Mouse (Mus musculus) heart, embryonic 13.5 days (tissue): ENCODE results near the gene Phf12. TPM values are rescaled to one million over a fixed set of nuclear protein-coding genes. Genes with fewer than 3 reads are reported as not detected.

Experiments used
- ATAC-seq: fragments of 200-750 bp; cut with Nextera tagmentation; 2 replicates; pipeline ENCODE4 v1.8.0; 2017; ENCODE audit warnings: moderate TSS enrichment; ENCODE audit not compliant: insufficient number of reproducible peaks, low FRiP score, low TSS enrichment; ENCODE audit errors: extremely low read depth
- H3K27ac ChIP-seq: fragments of 300-500 bp; sonication (generic); replicated peaks from 2 replicates; pipeline ENCODE4 v1.5.1; 2015; ENCODE audit warnings: moderate library complexity, mild to moderate bottlenecking, inconsistent platforms
- H3K27me3 ChIP-seq: fragments of 300-500 bp; sonication (generic); replicated peaks from 2 replicates; pipeline ENCODE4 v1.6.1; 2015; ENCODE audit warnings: mild to moderate bottlenecking, inconsistent platforms
- H3K36me3 ChIP-seq: fragments of 300-500 bp; sonication (generic); 2 replicates; pipeline ENCODE4 v1.6.1; 2015; ENCODE audit warnings: mild to moderate bottlenecking, inconsistent platforms
- H3K4me1 ChIP-seq: fragments of 300-500 bp; sonication (generic); 2 replicates; pipeline ENCODE4 v1.6.1; 2015; ENCODE audit warnings: inconsistent platforms
- H3K4me2 ChIP-seq: fragments of 300-500 bp; sonication (generic); 2 replicates; pipeline ENCODE4 v1.6.1; 2015; ENCODE audit warnings: inconsistent platforms, mild to moderate bottlenecking, moderate library complexity
- H3K4me3 ChIP-seq: fragments of 300-500 bp; sonication (generic); 2 replicates; pipeline ENCODE4 v1.5.1; 2015; ENCODE audit warnings: moderate library complexity, mild to moderate bottlenecking, inconsistent platforms
- H3K9ac ChIP-seq: fragments of 300-500 bp; sonication (generic); 2 replicates; pipeline ENCODE4 v1.6.1; 2015; ENCODE audit warnings: inconsistent platforms, mild to moderate bottlenecking, moderate library complexity
- H3K9me3 ChIP-seq: fragments of 300-500 bp; sonication (generic); 2 replicates; pipeline ENCODE4 v1.6.1; 2016; ENCODE audit warnings: inconsistent platforms
- WGBS: fragments of 180-500 bp; shearing (Covaris S2); methylation state at CpG from one replicate; pipeline ENCODE4 v1.1.7; 2015; ENCODE audit warnings: mixed read lengths; 5-methylcytosine and 5-hydroxymethylcytosine counted together
- polyA plus RNA-seq: library from polyadenylated mRNA; unstranded; fragments of >200 nt; fragmentation: Nextera tagmentation; extraction: Ambion mirVana; gene quantifications from 2 replicates; pipeline ENCODE4 v1.2.1, GENCODE M21; 2015

The Phf12 gene
- polyA plus RNA-seq, 1 experiment from 2014 or later = 9.9 TPM

GRCm38 (mm10) chr11:77985541-77986065 is 3.0 kb downstream of the Phf12 start:
- H3K27me3 ChIP-seq = no peaks in the 10 kb centered on the region
- peaks cover 20% of the 10 kb centered on the region for H3K4me1 ChIP-seq
- H3K9me3 ChIP-seq = no peaks in the 10 kb centered on the region
- H3K4me2 ChIP-seq = peak overlapping the region; percentile 87
- peaks cover 46% of the 10 kb centered on the region for H3K36me3 ChIP-seq
- H3K4me3 ChIP-seq = peak overlapping the region; percentile 86
- H3K27ac ChIP-seq = peak overlapping the region; percentile 95
- peak overlapping the region; percentile 99 for H3K9ac ChIP-seq
- 76% methylated on average over 3 of the region's 3 CpGs for WGBS
- no peak for ATAC-seq

GRCm38 (mm10) chr11:77989071-77989690 is 6.6 kb downstream of the Phf12 start:
- no peak overlapping the region for H3K4me2 ChIP-seq
- peaks cover 74% of the 10 kb centered on the region for H3K36me3 ChIP-seq
- ATAC-seq = no peak
- no peaks in the 10 kb centered on the region for H3K27me3 ChIP-seq
- no peak overlapping the region for H3K27ac ChIP-seq
- no peak overlapping the region for H3K9ac ChIP-seq
- peaks cover 16% of the 10 kb centered on the region for H3K4me1 ChIP-seq
- H3K9me3 ChIP-seq = no peaks in the 10 kb centered on the region
- no peak overlapping the region for H3K4me3 ChIP-seq
- WGBS = 86% methylated on average over 13 of the region's 13 CpGs

- ATAC-seq = no peak
- Histone ChIP-seq H3K27ac (no peak overlapping the region), H3K4me1 (peaks cover 4% of the 10 kb centered on the region; the same call in 1 of the 2 replicates), H3K9me3 (no peaks in the 10 kb centered on the region), H3K9ac (no peak overlapping the region), H3K27me3 (no peaks in the 10 kb centered on the region), H3K4me2 (no peak overlapping the region), H3K36me3 (peaks cover 56% of the 10 kb centered on the region), H3K4me3 (no peak overlapping the region)
- WGBS = 60% methylated on average over 1 of the region's 1 CpGs
Measured at GRCm38 (mm10) chr11:77995556-77995955, 13.0 kb downstream of the Phf12 start.

- peaks cover 62% of the 10 kb centered on the region for H3K36me3 ChIP-seq
- H3K4me3 ChIP-seq = no peak overlapping the region
- 0 out of 2 replicates have a peak overlapping the region, but pooled peaks have one; percentile 26 for H3K9ac ChIP-seq
- WGBS = 68% methylated on average over 5 of the region's 5 CpGs
- peak overlapping the region; percentile 89 for H3K27ac ChIP-seq
- peaks cover 24% of the 10 kb centered on the region for H3K4me1 ChIP-seq
- no peaks in the 10 kb centered on the region for H3K9me3 ChIP-seq
- ATAC-seq = no peak
- H3K27me3 ChIP-seq = no peaks in the 10 kb centered on the region
- peak overlapping the region; percentile 30 for H3K4me2 ChIP-seq
Measured at GRCm38 (mm10) chr11:78006446-78006845, 23.9 kb downstream of the Phf12 start.

- Histone ChIP-seq H3K4me2 (no peak overlapping the region), H3K27me3 (no peaks in the 10 kb centered on the region), H3K27ac (no peak overlapping the region), H3K9me3 (no peaks in the 10 kb centered on the region), H3K36me3 (peaks cover 93% of the 10 kb centered on the region), H3K4me1 (0 out of 2 replicates have a peak, but pooled peaks cover 2% of the 10 kb centered on the region), H3K4me3 (no peak overlapping the region), H3K9ac (no peak overlapping the region)
- ATAC-seq = 0 out of 2 replicates have a peak, but pooled peaks have one; percentile 49
- WGBS = 15% methylated on average over 4 of the region's 4 CpGs
Measured at GRCm38 (mm10) chr11:78019676-78020075, 37.1 kb downstream of the Phf12 start.

GRCm38 (mm10) chr11:78023607-78024006 is 41.1 kb downstream of the Phf12 start:
- H3K27ac ChIP-seq = no peak overlapping the region
- H3K9ac ChIP-seq = no peak overlapping the region
- no peak for ATAC-seq
- H3K4me2 ChIP-seq = no peak overlapping the region
- H3K4me3 ChIP-seq = no peak overlapping the region
- no peaks in the 10 kb centered on the region for H3K27me3 ChIP-seq
- peaks cover 92% of the 10 kb centered on the region for H3K36me3 ChIP-seq
- H3K9me3 ChIP-seq = no peaks in the 10 kb centered on the region
- WGBS = 78% methylated on average over 8 of the region's 8 CpGs
- 0 out of 2 replicates have a peak, but pooled peaks cover 2% of the 10 kb centered on the region for H3K4me1 ChIP-seq

GRCm38 (mm10) chr11:78029240-78029639 is 46.7 kb downstream of the Phf12 start:
- Histone ChIP-seq H3K4me3 (no peak overlapping the region), H3K36me3 (peaks cover 59% of the 10 kb centered on the region), H3K9me3 (no peaks in the 10 kb centered on the region), H3K9ac (no peak overlapping the region), H3K4me2 (no peak overlapping the region), H3K27me3 (no peaks in the 10 kb centered on the region), H3K4me1 (peaks cover 24% of the 10 kb centered on the region), H3K27ac (no peak overlapping the region)
- 89% methylated on average over 8 of the region's 8 CpGs for WGBS
- no peak for ATAC-seq

- Histone ChIP-seq H3K36me3 (peaks cover 56% of the 10 kb centered on the region), H3K4me3 (no peak overlapping the region), H3K9ac (no peak overlapping the region), H3K9me3 (no peaks in the 10 kb centered on the region), H3K4me2 (no peak overlapping the region), H3K27me3 (no peaks in the 10 kb centered on the region), H3K4me1 (peaks cover 24% of the 10 kb centered on the region), H3K27ac (no peak overlapping the region)
- WGBS = 60% methylated on average over 2 of the region's 2 CpGs
- no peak for ATAC-seq
Measured at GRCm38 (mm10) chr11:78030600-78030999, 48.0 kb downstream of the Phf12 start.

GRCm38 (mm10) chr11:78031389-78031788 is 48.8 kb downstream of the Phf12 start:
- WGBS = 40% methylated on average over 6 of the region's 6 CpGs
- H3K36me3 ChIP-seq = peaks cover 48% of the 10 kb centered on the region
- H3K4me2 ChIP-seq = peak overlapping the region; percentile 92
- no peaks in the 10 kb centered on the region for H3K9me3 ChIP-seq
- H3K27ac ChIP-seq = peak overlapping the region; percentile 88
- H3K9ac ChIP-seq = peak overlapping the region; percentile 90
- H3K4me1 ChIP-seq = peaks cover 24% of the 10 kb centered on the region
- ATAC-seq = no peak
- H3K27me3 ChIP-seq = no peaks in the 10 kb centered on the region
- peak overlapping the region; percentile 81 for H3K4me3 ChIP-seq

- Histone ChIP-seq H3K27me3 (no peaks in the 10 kb centered on the region), H3K9ac (peak within 1 kb of the TSS; percentile 90), H3K27ac (peak within 1 kb of the TSS; percentile 88), H3K36me3 (peaks cover 40% of the 10 kb centered on the region), H3K4me2 (peak within 1 kb of the TSS; percentile 92), H3K4me1 (peaks cover 30% of the 10 kb centered on the region), H3K4me3 (peak within 1 kb of the TSS; percentile 81), H3K9me3 (no peaks in the 10 kb centered on the region)
- under 1% methylated on average over 95 of the region's 96 CpGs for WGBS
- ATAC-seq = peak; percentile 86
Measured at GRCm38 (mm10) chr11:78031947-78032808, 49.6 kb downstream of the Phf12 start, which contains the start of gene Dhrs13. TSS of gene Dhrs13 (plus strand) at chr11:78032280.

GRCm38 (mm10) chr11:78032809-78033195 is 50.2 kb downstream of the Phf12 start:
- Histone ChIP-seq H3K4me1 (peaks cover 35% of the 10 kb centered on the region), H3K36me3 (peaks cover 34% of the 10 kb centered on the region), H3K4me2 (peak overlapping the region; percentile 92), H3K27ac (peak overlapping the region; percentile 88), H3K4me3 (peak overlapping the region; percentile 81), H3K27me3 (no peaks in the 10 kb centered on the region), H3K9ac (peak overlapping the region; percentile 90), H3K9me3 (no peaks in the 10 kb centered on the region)
- 14% methylated on average over 5 of the region's 5 CpGs for WGBS
- ATAC-seq = no peak
